Mouse (Mus musculus) embryo, embryonic 9.5 days (tissue): Measurements from ENCODE around the gene Rnd2.
A peak's percentile ranks its signal among the peaks of the same experiment; 100 is the strongest.
"Not testable (repeated sequence)": the region's sequence is repeated elsewhere in the genome, so short reads cannot be mapped to it uniquely, and the experiment has no call there.

Experiments
- DNase-seq: peaks from one replicate; pipeline ENCODE4 v3.0.0-alpha.2; 2017; ENCODE audit errors: extremely low spot score

Gene Rnd2

GRCm38 (mm10) chr11:101446860-101447259 is 17.9 kb upstream of the Rnd2 start:
- DNase-seq = not testable (repeated sequence)

- no peak for DNase-seq
These were observed 17.0 kb upstream of the Rnd2 start for GRCm38 (mm10) chr11:101447786-101448185.

GRCm38 (mm10) chr11:101448274-101448746 is 16.5 kb upstream of the Rnd2 start, which contains the start of gene Ifi35:
Ifi35 (plus strand) TSS chr11:101448407.
- DNase-seq = no peak

GRCm38 (mm10) chr11:101448899-101449298 is 15.9 kb upstream of the Rnd2 start:
- no peak for DNase-seq

- not testable (repeated sequence) for DNase-seq
These were observed 15.2 kb upstream of the Rnd2 start for GRCm38 (mm10) chr11:101449596-101449995.

- DNase-seq = no peak
These were observed 14.4 kb upstream of the Rnd2 start for GRCm38 (mm10) chr11:101450394-101450793.

GRCm38 (mm10) chr11:101451536-101451935 is 13.3 kb upstream of the Rnd2 start:
- DNase-seq = no peak

GRCm38 (mm10) chr11:101452093-101452774 is 12.6 kb upstream of the Rnd2 start:
- DNase-seq = no peak

- DNase-seq = no peak
These were observed 10.1 kb upstream of the Rnd2 start for GRCm38 (mm10) chr11:101454702-101455101.

- no peak for DNase-seq
These were observed 9.2 kb upstream of the Rnd2 start for GRCm38 (mm10) chr11:101455627-101456026.

- no peak for DNase-seq
These were observed 7.2 kb upstream of the Rnd2 start for GRCm38 (mm10) chr11:101457631-101458030.

GRCm38 (mm10) chr11:101458217-101458616 is 6.6 kb upstream of the Rnd2 start:
- DNase-seq = no peak

- DNase-seq = no peak
These were observed 5.1 kb upstream of the Rnd2 start for GRCm38 (mm10) chr11:101459716-101460115.

- no peak for DNase-seq
These were observed 4.5 kb upstream of the Rnd2 start for GRCm38 (mm10) chr11:101460321-101460720.

GRCm38 (mm10) chr11:101462141-101462540 is 2.7 kb upstream of the Rnd2 start:
- DNase-seq = no peak

- DNase-seq = no peak
These were observed 2.0 kb upstream of the Rnd2 start for GRCm38 (mm10) chr11:101462583-101463440.

- peak; percentile 65 for DNase-seq
These were observed 486 bp downstream of the Rnd2 start for GRCm38 (mm10) chr11:101465101-101465868.

GRCm38 (mm10) chr11:101465869-101466551 is 1.2 kb downstream of the Rnd2 start, which contains the start of gene Vat1:
Vat1 (minus strand) TSS chr11:101466230.
- peak; percentile 80 for DNase-seq

- not testable (repeated sequence) for DNase-seq
These were observed 1.8 kb downstream of the Rnd2 start for GRCm38 (mm10) chr11:101466552-101466950.

- DNase-seq = peak; percentile 87
These were observed 2.9 kb downstream of the Rnd2 start for GRCm38 (mm10) chr11:101467477-101468262.
